Mouse (Mus musculus): ENCODE measurements around the gene Zfp958. TPM values are rescaled to one million over a fixed set of nuclear protein-coding genes. Genes with fewer than 3 reads are reported as not detected.

Gene Zfp958
- polyA plus RNA-seq (2012): 0.19 and 0.33 TPM in 2 replicates

DNA sequence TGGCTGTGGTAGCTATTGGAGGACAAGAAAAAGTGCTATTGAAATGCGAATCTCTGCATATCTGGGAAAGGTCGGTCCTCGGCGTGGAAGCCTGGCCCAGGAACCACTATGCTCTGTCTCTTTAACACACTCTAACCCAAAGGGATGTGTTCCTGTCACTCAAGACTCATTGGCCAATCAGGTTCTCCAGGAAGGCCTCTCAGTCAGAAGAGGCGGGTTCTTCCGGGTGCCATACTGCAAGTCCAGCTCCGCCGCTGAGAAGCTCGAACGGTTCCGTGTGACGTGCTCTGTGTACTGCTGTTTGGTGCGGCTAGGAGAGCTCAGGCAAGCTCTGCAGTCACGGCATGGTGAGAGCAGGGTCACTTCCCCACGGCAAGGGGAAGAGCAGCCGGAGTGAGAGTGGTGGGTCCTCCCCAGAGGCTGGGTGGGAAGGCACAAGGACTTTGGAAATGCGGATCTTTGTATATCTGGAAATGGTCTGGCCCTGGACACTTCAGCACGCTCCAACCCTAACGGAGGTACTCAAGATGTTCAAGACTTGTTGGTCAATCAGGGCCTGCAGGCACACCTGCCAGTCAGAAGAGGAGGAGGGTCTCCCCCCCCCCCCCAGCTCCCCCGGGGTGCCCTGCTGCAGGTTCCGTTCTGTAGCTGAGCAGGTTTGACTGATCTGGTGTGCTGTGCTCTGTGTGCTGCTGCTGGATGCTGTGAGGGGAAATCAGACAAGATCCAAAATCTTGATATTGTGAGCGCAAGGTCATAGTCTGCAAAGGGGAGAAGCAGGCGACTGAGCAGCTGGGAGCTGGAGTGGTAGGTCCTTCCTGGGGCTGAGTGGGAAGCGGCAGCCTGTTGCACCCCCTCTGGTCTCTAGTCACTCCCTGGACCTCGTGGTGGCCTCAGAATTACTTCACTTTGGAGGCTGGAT is at the start of gene Zfp958:
Zfp958 (plus strand) TSS at position 236 of the 922 bp plus-strand sequence.
- no peak for TF ChIP-seq GATA1 (IDR thresholded peaks at IDR 0.05; ENCODE audit: low read length)

DNA sequence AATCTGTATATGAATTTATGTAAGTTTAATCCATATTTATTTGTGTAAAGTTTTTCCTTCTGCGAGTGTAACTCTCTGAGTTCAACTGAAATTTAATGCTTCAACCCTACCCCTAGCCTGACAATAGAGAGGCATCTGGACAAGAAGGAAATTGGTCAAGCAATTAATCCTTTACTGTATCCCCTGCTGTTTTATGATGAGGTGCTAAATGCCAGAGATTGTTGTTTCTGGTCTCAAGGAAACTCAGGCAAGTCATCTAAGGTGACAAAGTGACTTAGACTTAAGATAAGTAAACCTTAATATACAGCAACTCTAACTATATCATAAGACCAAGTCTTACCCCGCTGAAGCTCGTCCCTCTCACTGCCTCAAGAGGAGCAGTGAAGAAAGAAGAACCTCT is 31.0 kb upstream of the Zfp958 start:
- no peak for TF ChIP-seq GATA1 (IDR thresholded peaks at IDR 0.05; ENCODE audit: low read length)

DNA sequence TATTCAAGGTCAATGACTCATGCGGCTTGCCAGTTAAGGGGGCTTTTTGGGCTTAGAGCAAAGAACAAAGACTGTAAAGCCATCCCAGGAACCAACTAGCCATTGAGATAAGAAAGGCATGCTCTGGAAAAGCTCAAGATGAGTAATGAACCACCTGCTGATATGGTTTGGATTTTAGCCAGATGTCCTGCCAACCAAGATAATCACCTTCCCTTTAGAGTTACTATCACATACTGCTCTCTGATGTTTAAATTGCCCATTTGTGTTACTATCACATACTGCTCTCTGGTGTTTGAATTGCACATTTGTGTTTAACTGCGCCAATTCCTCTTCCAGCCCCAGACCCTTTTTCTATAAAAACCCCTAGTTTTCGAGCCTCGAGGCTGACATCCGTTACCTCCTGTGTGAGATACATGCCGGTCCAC is 30.2 kb upstream of the Zfp958 start:
- no peak for TF ChIP-seq GATA1 (IDR thresholded peaks at IDR 0.05; ENCODE audit: low read length)

DNA sequence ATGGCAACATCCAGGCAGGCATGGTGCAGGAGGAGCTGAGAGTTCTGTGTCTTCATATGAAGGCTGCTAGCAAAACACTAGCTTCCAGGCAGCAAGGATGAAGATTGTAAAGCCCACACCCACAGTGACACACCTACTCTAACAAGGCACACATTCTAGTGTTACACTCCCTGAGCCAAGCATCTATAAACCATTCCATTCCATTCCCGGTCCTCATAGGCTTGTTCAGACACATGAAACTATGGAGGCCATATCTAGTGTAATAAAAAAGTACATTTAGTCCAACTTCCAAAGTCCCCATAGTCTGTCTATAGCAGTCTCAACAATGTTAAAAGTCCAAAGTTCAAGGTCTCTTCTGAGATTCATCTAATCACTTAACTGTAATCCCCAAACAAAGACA is 28.3 kb upstream of the Zfp958 start:
- TF ChIP-seq GATA1 (IDR thresholded peaks at IDR 0.05; ENCODE audit: low read length): no peak

DNA sequence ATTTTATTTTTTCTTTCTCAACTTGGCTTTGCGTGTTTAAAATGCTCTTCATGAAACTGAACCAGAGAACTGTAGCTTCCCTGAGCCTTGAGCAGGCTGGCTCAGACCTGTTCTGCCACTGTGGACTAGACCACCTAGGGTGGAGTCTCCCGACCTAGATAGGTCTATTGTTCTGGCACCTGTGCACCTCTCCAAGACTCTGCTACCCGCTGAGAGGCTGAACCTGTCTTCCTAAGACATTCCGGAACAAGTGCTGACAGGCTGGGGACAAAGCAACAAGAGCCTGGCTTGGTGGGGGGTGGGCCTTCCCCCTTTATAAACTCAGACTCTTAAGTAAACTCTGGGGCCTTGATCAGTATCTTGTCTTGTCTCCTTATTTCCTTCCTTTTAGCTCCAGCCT is 26.6 kb upstream of the Zfp958 start:
- no peak for TF ChIP-seq GATA1 (IDR thresholded peaks at IDR 0.05; ENCODE audit: low read length)

DNA sequence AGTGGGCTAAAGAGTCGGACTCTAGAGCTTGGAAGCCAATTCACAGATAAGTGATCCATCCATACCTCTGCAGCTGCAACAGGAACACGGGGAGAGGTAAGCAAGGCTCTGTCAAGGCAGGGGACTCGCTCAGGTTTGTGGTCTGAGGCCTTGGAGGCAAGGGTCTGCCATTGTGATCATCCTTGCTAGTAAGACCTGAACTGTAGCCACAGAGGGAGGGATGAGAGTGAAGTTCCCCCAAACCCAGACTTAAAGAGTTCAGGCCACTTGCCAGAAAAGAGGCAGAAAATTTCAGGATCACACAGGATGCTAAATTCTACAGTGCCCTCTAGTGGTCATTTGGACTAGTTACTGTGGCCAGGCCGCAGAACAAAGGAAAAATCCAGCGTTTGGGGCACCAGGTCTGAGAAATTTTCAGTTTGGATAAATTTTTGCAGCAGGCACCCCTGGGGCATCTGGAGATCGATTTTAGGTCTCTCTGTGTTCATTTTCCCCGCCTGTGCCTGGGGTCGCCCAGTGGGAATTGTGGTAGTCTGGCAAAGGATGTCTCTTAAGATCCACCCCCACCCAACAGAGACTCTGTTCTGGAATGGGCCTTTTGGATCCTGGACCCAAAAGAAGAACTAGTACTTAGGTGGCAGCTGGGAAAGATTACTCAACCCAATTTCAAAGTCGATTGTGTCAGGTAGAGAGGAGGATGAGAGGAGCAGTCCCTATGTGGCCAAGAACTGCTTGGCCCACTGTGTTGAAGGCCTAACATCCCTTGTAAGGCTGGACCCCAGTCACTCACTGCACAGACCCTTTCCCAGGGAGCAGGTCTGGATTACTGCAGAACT is 24.6 kb upstream of the Zfp958 start:
- no peak for TF ChIP-seq GATA1 (IDR thresholded peaks at IDR 0.05; ENCODE audit: low read length)

DNA sequence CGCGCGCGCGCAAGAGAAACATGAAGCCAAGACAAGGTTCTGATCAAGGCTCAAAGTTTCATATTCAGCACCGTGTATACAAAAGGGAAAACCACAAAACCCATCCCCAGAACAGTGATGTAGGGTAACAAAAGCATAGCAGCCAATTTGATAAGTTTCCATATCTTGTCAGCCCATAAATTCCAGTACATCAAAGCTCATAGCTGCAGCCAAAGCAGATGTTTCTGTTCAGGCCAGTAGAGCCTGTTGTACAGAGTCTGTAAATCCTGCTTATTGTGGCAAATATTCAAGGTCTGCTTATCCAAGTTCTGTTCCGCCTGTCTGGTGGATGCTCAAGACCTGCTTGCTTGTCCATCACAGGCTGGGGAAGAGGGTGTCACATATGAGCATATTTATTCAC is 4.1 kb upstream of the Zfp958 start:
- TF ChIP-seq GATA1 (IDR thresholded peaks at IDR 0.05; ENCODE audit: low read length): no peak

DNA sequence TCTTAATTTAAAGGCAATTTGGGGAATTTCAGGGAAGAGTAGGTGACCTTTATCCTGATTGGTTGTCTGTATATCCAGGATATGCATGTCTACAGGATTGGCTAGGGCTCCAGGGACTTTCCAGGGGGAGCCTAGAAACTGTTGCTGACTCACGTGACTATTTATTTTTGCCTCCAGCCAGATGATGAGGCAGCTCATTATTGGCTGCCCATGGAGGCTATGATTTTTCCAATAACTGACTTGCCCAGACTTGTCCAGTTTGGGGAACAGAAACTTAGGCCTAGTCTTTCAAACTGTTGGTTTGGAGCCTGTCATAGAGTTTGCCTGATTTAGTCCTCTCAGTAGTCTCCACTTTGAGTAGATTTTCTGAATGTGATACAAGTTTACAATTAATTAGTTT is 14.4 kb downstream of the Zfp958 start:
- no peak for TF ChIP-seq GATA1 (IDR thresholded peaks at IDR 0.05; ENCODE audit: low read length)

DNA sequence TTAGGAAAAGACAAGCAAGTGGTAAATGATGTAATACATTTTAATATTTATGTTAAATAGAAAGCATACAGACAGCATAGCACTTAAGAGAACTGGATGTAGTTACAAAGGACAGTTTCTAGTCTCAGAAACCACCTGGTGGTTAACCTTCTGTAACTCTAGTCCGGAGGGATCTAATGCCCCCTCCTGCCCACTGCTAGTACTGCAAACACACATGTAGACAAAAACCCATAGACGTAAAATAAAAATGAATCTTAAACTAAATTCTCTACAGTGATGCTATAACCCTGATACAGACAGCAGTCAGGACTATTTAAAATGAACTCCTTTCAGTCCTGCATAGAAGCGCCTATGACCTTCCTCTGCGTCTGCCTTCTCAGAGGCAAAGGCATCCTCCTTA is 24.1 kb downstream of the Zfp958 start:
- no peak for TF ChIP-seq GATA1 (IDR thresholded peaks at IDR 0.05; ENCODE audit: low read length)

DNA sequence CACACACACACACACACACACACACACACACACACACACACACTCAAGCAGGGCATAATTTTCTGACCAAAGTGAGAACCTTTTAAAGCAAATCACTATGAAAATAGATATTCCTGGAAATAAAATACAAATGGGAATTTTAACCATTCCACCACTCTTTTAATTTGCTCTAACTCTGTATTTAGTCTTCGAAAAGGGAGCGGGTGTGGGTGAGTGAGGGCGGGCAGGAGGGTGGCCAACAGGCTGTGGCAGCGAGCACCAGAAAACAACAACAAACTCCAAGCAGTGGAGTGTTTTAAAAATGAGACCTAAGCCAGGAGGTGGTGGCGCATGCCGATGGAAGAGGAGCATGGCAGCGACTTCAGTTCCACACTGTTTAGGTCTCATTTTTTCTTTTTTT is 43.6 kb downstream of the Zfp958 start:
- no peak for TF ChIP-seq GATA1 (IDR thresholded peaks at IDR 0.05; ENCODE audit: low read length)

DNA sequence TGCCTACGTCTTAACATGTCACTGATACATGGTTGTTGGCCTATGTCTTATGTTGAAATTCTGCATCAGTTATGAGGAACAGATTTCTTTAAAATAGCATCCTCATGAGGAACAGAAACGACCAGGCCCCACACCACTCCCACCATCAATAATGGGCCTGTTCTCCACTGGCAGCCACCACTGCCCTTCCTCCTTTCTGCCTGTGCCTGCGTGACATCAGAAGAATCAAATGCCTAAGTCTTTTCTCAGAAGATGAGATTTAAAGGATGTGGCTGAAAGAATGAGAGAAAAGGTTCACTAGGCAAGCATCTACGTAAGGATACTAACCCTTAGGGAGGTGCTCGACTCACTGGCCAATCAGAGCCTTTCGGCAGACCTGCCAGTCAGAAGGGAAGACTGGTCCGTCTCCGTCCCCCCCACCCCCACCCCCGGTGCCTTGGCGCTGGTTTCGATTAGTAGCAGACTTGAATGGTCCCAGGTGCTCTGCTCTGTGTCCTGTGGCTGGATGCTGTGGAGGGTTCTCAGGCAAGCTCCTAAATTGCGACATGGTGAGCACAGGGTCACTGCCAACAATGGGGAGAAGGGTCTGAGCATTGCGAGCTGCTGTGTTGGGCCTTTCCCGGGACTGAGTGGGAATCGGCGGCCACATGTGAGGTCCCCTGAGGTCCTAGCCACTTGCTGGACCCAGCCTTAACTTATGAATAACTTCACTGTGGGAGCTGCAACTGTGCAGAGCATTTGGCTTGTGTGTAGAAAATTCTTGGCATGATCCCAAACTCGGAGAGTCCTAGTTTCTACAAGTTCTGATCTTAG is 62.4 kb downstream of the Zfp958 start:
- TF ChIP-seq GATA1 (IDR thresholded peaks at IDR 0.05; ENCODE audit: low read length): no peak

DNA sequence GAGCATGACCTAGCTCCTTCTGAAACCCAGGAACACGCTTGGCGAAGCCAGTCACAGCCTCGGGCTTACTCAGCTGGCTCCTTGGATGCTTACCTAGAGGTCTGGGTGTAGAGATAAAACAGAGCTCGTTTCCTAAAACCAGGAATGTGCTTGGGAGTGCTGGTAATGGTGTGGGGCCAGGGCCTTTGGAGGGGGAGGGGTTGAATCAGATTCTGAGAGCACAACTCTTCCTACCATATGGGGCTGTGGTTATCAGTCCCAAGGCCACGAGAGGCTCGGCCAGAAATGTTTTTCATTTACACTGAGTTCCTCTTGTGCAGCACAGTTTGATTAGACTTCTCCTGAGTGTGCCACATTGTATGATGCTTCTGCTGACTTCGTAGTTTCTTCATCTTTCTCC is 63.6 kb downstream of the Zfp958 start:
- no peak for TF ChIP-seq GATA1 (IDR thresholded peaks at IDR 0.05; ENCODE audit: low read length)

DNA sequence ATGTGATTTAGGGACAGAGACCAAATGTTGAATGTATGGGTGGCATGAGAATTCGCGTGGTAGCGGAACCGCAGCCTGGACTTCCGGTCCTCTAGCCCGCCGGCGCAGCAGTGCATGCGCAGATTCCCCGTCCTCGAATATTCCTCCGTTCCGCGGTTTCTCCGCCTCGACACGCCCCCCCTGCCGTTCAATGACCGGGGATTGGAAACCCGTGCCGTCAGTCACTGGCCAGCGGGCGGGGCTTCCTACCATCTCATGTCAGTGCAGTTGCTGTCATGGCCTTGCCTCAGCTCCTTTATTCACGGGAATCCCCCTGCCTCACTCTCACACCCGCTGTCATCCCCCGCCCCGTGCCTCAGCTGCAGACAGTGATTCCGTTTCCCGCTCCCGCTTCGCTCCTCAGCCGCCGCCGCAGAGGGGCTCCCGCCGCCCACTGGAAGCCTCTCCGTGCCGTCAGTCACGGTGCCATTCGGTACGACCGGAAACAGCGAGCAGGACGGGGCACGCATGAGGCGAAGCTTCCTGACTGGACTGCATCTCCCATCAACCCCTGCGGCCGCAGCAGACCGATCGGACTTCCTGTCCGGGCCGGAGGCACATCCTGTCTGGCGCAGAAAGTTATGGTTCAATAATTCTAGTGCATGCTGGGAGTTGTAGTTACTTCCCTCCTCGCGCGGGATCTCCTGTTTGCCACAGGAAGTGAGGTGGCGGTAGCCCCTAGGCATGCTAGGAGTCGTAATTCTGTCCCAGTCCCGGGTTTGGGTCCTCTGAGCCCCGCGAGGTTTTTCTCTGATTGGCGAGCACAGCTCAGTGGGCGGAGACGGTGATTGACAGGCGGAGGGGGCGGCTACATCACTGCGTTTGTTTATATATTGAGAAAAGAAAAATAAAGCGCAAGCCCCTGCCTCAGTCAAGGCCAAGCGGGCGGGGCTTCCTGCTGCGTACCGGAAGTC is 64.6 kb downstream of the Zfp958 start:
- TF ChIP-seq GATA1 (IDR thresholded peaks at IDR 0.05; ENCODE audit: low read length): no peak

DNA sequence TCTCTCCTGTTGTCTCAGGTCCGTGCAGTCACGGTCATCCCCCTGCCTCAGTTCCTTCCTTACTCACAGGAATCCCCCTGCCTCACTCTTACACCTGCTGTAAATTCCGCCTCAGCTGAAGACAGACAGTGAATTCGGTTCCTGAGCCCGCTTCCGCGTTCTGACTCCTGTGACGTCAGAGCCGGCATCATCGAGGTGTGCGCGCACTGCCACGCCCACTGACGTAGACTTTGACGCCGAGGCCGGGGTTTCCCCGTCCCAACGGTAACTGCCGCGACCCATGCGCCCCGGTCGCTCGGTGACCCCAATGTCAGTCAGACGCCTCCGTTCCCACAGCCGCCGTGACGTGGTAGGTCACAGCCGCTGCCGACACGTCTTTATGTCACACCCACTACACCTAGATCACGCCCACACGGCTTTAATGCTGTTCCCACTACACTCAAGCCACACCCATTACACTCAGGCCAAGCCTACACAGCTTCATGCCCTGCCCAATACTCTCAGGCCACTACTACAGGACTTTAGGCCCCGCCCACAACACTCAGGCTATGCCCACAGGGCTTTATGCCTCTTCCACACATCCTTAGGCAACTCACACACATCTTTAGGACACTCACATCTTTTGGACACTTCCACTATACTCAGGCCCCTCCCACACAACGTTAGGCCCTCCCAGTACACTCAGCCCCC is 65.4 kb downstream of the Zfp958 start:
- TF ChIP-seq GATA1 (IDR thresholded peaks at IDR 0.05; ENCODE audit: low read length): no peak
